Mouse (Mus musculus) embryo, embryonic 10.5 days (tissue): ENCODE data around the gene Zfp341.

ENCODE experiments used
- DNase-seq: peaks from one replicate; pipeline ENCODE4 v3.0.0-alpha.2; 2015; ENCODE audit warnings: low spot score

Gene Zfp341

GRCm38 (mm10) chr2:154633876-154634644 lies 21.0 kb downstream of the Zfp341 start:
- DNase-seq: no peak

DNA sequence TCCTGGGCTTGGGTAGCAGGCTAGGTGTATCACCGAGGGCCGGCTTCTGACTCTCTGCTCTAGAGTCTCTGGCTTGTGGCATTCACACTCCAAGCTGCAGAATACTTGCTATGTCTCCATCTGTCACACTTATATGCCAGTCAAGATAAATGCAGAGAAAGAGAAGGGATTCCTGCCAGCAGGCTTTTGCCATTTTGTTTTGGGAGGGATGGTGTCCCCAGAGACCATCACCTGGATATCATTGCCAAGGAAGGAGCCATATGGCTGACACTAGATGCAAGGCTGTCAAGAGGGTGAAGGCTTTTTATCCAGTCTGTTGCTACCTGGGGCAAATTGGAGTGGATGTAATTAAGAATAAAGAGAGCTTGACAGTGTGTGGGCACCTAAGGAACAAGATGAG lies 22.7 kb downstream of the Zfp341 start:
- DNase-seq: no peak

DNA sequence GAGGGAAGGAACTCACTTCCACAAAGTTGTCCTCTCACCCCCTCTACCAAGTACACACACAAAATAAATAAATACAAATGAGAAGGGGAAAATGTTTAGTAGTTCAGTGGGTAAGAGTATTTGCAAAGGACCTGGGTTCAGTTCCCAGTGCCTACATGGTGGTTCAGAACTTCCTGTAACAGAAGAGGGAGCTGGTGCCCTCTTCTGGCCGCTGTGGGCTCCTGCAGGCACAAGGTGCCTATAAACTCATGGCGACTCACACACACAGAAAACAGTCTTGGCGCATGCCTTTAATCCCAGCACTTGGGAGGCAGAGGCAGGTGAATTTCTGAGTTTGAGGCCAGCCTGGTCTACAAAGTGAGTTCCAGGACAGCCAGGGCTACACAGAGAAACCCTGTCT lies 25.4 kb downstream of the Zfp341 start:
- no peak for DNase-seq

- DNase-seq: no peak
These were observed 26.0 kb downstream of the Zfp341 start for GRCm38 (mm10) chr2:154639115-154639514.

DNA sequence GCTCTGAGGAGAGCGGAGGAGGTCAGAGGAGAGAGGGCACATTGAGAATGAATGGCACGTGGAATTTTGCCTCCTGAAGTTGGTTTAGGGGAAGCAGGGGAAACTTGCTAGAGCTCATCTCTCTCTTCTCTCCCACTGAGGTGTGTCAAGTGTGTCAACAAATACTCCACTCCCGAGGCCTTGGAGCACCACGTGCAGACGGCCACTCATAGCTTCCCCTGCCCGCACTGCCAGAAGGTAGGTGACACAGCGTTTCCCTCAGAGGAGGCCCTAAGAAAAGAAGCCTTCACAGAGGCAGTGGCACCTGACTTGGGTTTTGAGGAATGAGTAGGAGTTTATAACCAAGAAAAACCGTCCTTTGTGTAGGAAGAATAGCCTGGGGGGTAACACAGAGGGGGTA lies 28.1 kb downstream of the Zfp341 start:
- no peak for DNase-seq

DNA sequence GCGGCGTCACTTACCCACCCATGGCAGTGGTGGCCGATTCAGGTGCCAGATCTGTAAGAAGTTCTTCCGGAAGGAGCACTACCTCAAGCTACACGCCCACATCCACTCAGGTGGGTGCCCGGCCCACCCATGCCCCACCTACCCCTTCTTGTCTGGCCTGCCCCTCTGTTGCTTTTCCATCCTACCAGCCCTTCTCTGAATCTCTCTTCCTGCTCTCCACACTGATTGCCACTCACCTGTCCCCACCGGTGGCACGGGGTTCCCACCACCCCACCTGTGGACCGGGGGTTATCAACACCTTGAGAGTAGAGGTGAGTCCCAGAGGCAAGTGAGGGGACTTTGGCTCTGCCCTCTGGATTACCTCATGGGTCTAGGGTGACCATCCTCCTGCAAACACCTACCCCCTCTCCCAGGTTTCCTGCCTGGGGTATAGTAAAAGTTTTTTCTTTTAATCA lies 28.9 kb downstream of the Zfp341 start:
- no peak for DNase-seq

DNA sequence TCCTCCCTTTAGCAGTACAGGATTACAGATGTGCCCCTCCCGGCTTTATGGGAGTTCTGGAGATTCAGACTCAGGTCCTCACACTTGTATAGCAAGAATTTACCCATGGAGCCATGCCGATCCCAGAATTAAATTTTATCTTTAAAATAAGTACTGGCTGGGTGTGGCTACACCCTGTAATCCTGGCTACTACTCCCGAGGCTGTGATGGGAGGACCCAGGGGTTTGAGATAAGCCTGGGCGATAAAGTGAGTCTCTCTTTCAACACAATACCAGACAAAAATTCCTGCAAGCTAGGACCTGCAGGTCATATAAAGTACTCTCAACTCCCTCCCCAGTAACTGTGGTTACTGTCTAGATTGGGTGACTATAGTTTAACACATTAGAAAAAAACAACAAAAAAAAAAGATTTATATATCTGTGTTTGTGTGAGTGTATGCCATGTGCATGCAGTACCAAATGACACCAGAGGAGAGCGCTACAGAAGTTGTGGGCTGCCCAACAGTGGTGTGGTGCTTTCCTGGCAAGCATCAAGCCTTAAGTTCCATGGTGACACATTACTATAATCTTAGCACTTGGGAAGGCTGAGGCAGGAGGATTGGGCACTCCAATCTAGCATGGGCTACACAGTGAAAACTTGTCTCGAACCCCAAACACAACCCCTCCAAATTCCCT lies 29.8 kb downstream of the Zfp341 start:
- DNase-seq: no peak

- DNase-seq: peak; percentile 21
These were observed 33.5 kb downstream of the Zfp341 start for GRCm38 (mm10) chr2:154646634-154647033.

DNA sequence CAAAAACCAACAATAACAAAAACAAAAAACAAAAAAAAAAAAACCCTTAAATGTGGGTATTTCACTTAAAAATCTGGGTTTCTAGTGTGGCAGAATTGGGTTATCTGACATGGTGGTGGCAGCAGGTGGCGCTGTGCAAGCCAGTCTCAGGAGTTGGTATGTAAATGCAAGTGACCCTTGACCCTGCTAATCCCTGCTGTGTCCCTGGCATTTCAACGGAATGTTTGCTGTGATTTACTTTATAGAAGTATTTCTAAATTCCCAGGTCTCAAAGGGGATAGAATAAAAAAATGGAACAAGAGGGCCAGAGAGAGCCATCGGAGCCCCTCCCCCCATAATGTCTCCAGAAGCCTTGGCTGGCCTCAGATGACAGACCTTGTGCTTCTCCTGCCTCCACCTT lies 35.0 kb downstream of the Zfp341 start:
- DNase-seq: peak; percentile 78

- DNase-seq: no peak
These were observed 37.3 kb downstream of the Zfp341 start for GRCm38 (mm10) chr2:154650404-154650803.

DNA sequence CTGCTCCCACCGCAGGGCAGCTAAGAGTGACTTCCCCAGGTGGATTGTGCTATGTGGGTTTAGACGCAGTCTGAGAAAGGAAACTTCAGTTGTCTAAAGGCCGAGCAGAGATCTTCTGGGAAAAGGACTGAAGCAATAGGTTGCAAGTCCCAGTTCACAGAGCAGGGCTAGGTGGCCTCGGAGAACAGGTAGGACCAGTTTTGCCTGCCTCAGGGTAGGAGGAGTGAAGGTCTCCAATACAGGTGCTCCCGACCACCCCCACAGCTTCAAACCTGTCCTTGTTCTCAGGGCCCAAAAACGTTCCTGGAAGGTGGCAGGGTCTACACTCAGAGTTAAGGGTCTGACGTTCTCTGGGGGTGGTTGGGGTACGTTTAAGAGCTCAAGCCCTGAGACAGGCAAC lies 38.3 kb downstream of the Zfp341 start, which contains the start of gene Chmp4b:
Gene Chmp4b, plus strand, starts transcription at position 343 of the 400 bp plus-strand sequence.
- peak; percentile 28 for DNase-seq

GRCm38 (mm10) chr2:154654976-154655375 lies 41.9 kb downstream of the Zfp341 start:
- no peak for DNase-seq

DNA sequence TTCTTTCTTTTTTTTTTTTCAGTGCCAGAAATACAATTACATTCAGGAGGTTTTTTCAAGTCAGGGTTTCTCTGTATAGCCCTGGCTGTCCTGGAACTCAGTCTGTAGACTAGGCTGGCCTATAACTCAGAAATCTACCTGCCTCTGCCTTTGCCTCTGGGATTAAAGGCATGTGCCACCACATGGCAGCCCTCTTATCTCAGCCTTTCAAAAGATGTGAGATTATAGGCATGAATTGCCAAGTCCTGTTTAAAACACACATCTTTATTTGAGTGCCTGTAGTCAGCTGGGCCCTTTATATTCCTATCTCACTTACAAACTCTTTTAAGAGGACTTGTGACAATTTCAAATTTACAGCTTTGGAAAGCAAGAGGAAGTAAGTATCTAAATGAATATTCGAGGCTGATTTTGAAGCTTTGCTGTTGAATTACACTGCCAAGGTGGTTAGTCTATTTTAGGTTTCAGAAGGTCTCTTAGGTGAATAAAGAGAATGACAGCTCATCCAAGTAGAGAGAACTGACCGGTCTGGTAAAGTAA lies 42.8 kb downstream of the Zfp341 start:
- no peak for DNase-seq

- peak; percentile 99 for DNase-seq
These were observed 43.8 kb downstream of the Zfp341 start for GRCm38 (mm10) chr2:154656710-154657485.

DNA sequence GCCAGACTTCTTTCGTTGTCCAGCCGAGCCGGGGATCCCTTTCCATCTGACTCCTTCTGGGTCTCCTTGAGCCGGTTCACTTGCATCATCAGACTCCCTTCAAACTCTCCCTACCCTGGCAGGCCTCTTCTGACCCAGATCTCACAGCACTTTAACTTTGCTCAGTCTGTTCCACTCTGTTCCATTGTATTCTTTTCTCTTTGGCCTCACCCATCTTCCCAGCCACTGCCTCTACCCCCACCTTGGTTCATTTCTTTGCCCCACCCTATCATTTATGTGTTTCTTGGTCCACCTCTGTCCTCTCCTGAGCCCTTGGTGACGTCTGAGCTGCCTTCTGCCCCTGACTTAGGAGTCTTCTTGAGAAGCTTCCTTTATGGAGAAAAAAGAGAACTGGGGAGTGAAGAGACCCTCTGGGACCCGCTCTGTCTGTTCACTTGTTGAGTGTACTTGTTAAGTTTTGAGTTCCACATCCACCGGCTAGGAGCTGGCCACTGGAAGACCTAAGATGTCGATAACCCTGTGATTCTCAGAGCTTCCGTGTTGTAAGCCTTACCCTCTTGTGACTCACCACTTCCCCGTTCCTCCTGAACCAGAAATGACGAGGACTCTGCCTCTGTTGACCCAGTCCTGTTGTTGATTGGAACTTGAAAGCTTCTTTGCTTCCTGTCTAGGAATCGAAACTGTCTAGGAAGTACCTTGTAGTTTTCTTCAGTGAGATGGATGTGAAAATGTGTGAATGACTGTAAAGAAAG lies 44.6 kb downstream of the Zfp341 start:
- DNase-seq: peak; percentile 38

DNA sequence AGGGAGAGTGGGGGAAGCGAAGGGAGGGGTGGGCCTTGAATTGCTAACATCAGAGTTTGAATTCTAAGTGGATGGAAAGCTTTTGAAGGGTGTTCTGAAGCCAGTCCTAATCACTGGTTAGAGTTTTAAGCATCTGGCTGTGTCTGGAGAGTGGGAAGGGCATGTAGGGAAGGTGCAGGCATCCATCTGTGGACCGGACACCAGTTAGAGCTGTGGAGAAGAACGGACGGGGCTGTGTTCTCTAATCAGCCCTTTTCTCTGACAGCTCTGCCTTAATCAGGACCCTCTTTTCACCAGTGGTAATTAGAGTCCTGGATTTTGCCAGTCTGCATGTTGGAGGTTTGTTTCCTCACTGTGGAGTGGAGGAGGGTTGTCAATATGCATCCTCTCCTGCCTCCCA lies 46.0 kb downstream of the Zfp341 start:
- no peak for DNase-seq

DNA sequence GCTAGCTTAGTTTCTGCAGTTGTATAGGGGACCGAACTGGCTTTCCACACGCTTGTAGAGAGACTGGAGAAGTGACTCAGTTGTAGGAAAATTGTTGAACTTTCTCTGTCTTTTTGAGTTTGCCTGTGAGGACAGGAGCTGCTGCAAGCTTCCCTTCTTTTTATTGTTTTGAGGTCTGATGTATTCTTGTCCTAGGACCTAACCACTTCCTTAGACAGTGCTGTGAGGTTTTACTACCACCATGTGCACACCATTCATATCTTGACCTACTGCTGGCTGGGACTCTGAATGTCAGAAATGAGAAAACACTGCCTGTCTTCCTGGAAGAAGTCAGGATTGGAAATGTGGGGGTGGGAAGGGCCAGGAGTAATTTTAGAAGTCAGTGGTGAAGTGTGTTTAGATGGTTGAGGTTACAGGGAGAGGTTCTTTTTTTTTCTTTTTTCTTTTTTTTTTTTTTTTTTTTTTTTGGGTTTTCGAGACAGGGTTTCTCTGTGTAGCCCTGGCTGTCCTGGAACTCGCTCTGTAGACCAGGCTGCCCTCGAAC lies 46.5 kb downstream of the Zfp341 start:
- DNase-seq: no peak

- no peak for DNase-seq
These were observed 55.6 kb downstream of the Zfp341 start for GRCm38 (mm10) chr2:154668680-154669079.

DNA sequence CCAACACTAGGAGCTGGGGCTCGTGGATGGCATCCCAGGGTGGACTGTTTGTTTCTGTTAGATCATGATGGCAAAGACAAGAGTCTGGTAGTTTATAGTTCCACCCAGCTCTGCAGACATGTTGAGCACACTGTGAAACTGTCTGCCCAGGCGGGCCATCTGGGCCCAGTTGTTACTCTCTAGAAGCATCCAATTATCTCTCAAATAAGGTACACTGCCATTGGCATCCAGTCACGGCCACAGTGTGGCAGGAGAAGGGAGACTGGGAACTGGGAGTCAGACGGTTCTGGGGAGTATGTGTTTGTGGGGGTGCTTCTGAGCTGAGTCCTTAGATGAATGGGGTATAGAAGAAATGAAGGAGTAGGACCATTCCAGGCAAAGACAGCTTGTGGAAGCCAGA lies 57.0 kb downstream of the Zfp341 start:
- no peak for DNase-seq

GRCm38 (mm10) chr2:154670741-154671140 lies 57.6 kb downstream of the Zfp341 start:
- DNase-seq: no peak

- no peak for DNase-seq
These were observed 60.9 kb downstream of the Zfp341 start for GRCm38 (mm10) chr2:154674008-154674407.
